Mouse (Mus musculus) frontal cortex, postnatal 25 days (tissue): ENCODE data around the gene Trim47.
"Not testable (repeated sequence)": the region's sequence is repeated elsewhere in the genome, so short reads cannot be mapped to it uniquely, and the experiment has no call there.

Source experiments
- DNase-seq, 2 experiments: peaks; one replicate each; pipeline ENCODE4 v3.0.0; 2022; ENCODE audit warnings: low spot score in 2 of 2

Gene Trim47

DNA sequence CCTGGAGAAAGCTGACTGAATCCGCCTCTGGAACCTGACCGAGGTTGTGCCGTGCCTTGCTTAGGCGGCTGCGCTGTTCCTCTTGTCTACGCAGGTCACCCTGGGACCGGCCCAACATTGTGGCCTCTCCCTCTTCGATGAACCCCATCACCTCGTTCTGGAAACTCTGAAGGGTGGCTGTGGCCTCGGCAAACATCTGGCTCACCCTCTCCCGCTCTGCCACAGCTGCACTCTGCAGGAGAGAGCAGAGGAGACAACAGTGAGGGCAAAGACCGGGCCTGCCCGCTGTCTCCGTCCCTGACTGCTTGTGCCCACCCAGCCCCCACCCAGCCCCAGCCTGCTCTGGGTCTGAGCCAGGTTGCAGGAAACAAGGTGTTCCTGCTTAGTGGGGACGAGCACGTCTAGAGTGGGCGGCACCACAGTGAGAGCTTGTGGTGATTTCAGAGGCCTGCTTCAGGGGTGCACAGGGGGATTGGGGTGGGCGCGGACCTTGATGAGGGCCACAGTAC lies 19.2 kb downstream of the Trim47 start:
- DNase-seq, result no peak

DNA sequence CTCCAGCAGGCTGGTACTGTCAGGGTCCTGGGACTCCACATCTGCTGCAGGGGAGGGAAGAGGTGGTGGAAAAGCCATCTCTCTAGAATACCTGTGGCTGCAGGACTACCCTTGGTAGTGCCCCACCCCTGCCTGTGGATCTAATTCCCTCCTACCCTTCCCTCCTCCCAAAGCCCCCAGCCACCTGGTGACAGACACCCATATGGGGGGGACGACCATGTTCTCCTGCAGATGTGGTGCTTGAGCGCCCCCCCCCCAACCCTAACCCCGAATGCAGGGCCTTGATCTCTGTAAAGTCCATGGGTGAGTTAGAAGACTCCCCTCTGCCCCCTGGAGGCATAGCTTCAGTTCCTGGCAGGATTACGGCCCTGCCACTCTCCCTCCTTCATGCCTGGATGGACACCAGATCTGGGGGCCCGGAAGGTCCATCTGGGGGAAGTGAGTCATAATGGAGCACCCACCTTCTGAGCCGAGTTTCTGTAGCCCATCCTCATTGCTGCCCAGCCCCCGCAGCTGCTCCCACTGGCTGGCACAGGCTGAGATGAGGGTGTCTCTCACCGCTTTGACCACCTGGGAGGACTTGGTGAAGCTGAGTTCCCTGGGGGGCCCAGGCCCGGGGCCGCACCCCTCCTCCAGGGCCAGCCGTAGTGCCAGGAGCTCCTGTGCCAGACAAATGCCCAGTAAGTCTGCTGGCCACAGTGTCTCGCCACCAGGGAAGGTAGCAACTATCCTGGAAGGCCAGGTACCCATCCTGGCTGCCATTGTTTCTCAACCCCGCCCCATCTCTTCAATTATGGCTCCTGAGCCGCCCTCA lies 19.8 kb downstream of the Trim47 start:
- DNase-seq, result no peak

DNA sequence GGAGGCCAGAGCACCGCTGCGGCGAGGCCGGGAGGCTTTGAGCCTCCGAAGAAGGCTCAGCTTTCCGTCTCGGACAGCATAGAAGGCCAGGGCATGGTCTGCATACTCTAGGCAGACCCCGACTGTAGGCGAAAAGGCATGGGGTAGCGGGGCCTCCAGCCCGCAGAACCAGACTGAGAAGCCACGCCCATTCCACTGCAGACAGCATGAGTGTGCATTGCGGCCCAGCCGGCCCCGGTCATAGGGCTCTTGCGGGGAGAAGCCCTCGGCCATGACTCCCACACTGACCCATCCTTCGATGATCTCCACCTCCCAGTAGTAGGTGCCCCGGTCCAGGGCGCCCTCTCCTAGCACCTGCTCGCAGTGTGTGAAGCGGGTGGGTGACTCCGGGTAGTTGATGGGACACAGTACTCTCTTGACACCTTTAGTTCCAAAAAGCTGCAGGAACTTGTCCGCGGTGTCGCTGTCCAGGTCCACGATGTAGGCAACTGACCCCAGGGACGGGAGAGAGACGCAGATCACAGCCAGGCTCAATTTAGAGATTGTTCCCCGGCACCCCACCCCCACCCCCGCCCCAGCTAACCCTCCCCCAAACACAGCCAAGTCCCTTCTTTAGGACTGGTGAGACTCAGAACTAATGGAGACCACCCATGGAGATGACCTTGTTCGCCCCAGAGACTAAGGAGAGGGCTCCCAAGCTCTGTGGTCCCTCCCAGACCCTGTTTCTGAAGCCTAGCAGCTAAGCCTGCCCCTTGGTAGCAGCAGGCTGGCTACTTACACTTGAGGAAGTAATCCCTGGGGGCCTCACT lies 20.7 kb downstream of the Trim47 start:
- DNase-seq, result no peak

DNA sequence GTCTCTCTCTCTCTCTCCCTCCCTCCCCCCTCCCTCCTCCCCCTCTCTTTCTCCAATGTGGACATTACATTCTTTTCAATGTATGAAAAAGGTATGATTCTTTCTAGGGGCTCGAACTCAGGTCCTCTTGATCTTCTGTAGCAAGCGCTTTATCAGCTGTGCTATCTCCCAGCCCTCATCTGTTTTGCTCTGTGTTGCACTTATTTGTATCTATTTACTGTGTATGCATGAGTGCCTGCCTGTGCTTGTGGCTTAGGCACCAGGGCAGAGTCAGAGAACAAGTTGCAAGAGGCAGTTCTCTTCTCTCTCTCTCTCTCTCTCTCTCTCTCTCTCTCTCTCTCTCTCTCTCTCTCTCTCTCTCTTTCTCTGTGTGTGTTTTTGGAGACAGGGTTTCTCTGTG lies 21.9 kb downstream of the Trim47 start:
- no peak for DNase-seq

DNA sequence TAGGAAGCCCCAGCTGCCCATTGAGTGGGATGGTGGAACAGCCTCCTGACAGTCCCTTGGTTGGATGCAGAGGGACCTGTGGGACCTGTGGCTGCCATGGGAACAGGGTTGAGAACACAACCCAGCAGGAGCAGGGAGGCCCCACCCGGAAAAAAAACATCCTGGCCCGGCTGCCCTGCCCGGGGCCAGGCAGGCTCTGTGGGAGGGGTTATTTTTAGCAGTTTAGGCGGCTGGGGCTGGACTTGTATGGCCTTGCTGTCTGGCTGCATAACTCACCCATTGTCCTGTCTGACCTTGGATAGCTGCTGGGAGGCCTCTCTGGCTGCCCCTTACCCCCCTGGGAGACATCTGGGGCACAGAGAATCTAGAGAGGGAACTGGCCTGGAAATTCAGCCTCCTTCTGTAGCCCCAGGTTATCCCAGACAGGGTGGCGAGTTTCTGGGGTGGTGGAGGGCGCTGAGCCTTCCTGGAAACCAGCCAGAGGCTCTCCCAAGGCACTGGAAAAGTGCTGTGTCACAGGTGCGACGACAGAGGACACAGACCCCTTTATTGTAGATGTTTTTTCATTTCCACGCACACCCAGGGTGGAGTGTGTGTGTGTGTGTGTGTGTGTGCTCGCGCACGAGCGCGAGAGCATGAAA lies 22.9 kb downstream of the Trim47 start:
- no peak for DNase-seq

DNA sequence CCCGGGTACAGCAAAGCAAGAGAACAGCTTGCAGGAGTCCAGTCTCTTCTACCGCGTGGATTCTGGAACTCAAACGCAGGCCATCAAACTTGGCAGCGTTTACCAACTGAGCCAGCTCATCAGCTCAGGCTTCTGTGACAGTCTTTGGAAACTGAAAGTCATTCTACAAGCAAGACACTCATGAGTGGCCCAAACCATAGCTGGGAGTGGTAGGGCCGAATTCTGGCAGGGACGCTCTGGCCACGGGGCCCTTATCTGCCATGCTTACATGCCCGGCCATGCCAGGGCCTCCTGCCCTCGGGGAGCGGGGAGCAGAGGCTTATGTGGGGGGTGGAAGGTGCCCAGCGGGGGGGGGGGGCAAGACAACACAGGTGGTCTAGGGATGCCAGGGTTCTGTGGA lies 23.4 kb downstream of the Trim47 start:
- no peak for DNase-seq

DNA sequence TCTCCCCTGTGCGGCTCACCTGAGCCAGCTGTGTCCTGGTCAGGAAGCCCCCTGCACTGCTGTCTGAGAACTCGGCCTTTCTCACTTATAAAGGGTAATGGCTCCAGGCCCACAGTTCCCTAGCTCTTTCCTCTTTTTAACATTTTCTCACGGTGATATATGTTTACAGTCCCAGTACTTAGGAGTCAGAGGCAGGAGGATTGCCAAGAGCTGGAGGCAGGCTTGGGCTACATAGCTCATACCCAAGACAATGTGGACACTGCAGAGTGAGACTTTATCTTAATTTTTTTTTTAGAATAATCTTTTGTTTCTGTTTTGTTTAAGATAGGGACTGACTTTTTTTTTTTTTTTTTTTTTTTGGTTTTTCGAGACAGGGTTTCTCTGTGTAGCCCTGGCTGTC lies 24.5 kb downstream of the Trim47 start:
- no peak for DNase-seq

DNA sequence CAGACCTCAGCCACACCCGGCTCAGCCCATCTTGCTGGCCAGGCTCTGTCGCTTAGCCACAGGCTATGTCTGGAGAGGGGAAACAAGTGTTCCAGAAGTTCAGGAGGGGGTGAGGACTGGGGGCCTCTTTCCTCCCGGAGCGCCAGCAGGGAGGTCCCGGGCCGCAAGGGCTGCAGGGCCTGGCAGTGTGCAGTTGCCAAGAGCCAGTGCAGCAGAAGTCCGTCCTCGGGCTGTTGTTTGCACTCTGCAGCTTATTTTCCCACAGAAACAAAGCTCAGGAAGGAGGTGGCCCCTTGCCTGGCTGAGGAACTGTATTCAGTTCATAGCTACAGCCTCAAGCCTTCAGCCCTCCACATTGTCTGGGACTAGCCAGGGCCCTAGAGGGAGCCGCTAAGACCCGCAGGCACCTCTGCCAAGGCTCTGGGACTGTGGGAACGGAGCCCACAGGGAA lies 25.1 kb downstream of the Trim47 start:
- DNase-seq, result no peak

DNA sequence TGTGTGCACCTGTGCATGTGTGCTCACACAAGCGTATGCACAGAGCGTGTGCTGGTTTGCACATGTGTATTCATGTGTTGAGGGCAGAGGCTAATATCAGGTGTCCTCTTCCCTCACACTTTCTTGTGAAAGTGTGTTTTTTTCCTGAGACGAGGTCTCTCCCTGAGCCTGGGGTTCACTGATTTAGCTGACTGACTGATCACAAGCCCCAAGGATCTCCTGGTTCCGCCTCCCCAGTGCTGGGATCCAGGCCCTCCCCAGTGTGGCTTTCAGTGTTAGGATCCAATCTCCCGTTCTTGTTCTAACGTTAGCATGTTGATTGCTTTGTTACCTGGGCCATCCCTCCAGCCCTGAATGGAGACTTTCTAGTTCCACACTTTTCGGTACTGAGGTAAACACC lies 26.2 kb downstream of the Trim47 start:
- DNase-seq, result no peak

DNA sequence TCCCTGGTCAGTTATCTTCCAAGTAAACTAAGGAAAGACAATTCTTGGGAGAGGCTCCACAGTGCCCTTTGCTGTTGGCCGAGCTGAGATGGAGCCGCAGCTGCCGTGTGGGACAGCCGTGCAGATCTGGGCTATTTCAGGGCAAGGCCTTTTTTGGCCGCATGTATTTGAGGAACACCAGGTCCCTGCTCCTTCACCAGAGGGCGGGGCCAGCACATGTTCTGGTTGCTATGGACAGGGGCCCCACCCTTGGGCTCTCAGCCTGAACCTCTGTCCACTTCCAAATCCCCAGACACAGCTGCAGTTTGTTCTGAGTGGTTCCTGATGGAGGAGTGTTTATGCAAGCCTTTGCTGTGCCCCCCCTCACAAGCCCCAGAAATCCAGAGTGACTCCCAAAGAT lies 26.6 kb downstream of the Trim47 start:
- no peak for DNase-seq

DNA sequence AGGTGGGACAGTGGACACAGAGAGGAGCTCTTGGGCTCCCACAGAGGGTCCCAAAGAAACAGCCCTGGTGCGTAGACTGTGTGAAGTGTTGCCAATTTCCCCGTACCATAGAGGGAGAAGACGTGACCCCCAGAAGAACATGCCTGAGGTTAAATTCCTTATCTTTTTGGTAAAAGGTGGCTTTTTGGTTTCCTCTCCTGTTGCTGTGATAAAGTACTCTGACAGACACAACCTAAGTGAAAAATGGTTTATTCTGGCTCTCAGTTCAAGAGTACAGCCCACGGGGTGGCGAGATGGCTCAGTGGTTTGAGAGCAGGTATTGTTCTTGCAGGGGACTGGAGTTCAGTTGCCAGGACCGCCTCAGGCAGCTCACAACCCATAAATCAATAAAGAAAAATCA lies 27.5 kb downstream of the Trim47 start:
- DNase-seq, result no peak

DNA sequence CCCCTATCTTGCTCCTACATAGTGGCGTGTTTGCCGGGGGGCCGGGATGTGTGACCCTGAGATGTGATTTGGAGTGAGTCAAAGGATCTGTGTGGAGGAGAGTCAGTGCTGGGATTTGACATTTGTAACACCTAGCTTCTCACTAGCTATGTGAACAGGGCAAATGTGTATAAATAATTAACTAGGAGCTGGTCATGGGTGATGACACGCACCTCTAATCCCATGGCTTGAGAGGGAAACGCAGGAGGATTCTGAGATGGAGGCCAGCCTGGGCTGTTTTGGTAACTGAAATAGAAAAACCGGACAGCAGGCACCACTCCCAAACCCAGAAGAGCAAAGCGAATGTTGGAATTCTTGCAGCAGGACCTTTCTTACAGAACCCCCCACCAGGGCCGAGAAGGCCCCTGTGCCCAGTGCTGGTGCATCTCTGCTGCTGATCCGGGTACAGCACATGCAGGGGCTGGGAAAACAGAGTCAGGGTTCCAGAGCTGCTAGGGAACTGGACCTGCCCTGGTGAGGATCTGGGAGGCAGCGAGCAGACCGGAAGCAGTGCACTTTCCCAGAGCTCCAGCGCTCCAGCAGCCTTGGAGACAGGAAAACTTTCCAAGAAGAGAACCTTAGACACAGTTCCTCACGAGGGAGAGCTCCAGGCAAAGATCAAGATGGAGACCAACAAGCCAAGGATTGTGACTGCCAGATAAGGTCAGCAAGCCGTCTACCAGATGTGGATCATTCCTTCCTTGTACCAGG lies 28.1 kb downstream of the Trim47 start:
- no peak for DNase-seq

DNA sequence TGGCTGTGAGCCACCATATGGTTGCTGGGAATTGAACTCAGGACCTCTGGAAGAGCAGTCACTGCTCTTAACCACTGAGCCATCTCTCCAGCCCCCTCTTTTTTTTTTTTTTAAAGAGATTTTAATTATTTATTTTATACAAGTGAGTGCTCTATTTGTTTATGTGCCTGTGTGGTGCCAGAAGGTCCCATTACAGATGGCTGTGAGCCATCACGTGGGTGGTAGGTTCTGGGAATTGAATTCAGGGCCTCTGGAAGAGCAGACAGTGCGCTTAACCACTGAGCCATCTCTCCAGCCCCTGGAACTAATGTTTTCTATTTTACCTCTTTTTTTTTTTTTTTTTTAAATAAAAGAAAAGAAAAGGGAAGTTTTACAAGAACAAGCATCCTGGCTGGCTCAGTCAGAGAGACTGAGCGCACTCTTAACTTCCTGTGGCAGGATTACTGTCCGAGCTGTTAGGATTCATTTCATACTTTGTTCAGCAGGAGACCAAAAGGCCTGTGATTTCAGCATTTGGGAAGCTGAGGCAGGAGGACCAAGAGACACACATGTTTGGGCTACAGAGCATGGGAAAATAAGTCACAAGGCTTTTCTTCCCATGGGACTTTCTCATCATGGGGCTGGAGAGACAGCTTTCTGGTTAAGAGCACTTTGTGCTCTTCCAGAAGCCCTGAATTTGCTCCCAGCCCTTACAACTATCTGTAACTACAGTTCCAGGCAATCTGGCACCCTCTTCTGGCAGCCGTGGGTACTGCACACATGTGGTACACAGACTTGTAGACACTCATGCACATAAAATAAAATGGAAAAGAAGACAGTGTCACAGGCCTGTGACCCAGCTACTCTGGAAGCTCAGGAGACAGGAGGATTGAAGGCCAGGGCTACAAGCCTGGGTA lies 30.5 kb downstream of the Trim47 start:
- no peak for DNase-seq

DNA sequence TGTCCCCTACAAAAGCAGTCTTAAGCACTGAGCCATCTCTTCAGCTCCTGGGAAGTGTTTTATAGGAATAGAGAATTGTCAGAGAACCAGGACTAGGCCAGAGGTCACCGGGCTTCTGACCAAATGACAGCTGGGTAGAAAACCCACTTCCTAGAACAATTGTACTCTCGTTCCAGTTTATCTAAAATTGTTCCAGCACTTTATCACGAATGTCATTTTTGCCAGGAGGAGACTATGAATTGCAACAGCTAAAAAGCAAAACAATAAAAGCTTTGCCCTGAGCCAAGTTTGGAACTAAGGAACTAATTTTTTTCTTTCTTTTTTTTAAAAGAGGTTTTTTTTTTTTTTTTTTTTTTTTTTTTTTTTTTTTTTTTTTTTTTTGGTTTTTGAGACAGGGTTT lies 31.4 kb downstream of the Trim47 start:
- DNase-seq, result no peak

DNA sequence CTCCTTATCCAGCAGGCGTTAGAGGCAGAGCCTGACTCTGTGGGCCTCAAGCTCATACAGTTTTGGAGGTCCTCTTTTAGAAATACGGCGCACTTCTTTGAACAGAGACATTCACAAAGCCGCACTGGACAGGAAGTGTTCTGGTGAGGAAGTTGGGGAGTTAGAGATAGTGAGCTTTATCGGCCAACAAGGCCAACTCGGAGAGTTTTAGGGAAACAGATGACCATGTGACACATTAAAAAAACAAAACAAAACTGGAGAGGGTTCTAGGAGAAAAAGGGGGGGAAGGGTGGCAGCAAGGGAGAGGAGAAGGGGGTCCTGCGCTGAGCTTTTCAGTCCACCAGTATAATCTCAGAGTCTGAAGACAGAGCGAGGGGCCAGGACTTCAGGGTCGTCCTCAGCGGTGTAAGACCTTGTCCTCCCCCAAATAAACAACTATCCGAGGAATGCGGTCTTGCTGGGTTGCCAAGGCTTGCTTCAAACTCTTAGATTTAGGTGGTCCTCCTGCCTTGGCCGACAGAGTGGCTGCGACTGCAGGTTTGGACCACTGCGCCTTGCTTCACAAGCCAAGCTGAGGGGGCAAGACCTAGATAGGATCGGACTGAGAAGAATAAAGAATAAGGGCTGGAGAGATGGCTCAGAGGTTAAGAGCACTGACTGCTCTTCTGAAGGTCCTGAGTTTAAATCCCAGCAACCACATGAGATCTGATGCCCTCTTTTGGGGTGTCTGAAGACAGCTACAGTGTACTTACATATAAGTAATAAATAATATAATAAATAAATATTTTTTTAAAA lies 33.0 kb downstream of the Trim47 start:
- no peak for DNase-seq

DNA sequence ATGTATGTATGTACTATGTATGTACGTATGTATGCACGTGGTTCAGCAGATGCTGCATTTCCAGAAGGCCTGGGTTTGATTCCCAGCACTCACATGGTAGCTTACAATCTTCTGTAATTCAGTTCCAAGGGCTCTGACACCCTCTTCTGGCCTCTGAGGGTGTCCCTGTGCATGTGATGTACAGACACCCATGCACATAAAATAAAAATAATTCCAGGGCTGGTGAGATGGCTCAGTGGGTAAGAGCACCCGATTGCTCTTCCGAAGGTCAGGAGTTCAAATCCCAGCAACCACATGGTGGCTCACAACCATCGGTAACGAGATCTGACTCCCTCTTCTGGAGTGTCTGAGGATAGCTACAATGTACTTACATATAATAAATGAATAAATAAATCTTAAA lies 34.1 kb downstream of the Trim47 start:
- not testable (repeated sequence) for DNase-seq

DNA sequence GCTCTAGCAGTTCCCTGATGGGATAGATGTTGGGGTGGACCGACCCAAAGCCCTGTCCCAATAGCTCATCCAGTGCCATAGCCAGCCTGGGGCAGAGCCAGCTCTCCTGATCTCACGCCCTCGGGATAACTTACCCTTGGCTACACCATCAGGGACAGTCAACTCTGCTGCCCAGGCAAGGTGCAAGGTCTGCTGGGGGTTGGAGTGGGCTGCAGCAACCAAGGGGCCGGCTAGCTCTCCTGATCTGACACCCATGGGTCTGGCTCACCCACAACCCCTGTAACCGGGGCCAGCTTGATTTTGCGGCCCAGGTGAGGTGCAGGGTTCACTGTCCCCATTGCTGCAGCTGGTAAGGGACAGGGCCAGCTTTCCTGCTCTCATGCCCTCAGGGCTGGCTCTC lies 35.4 kb downstream of the Trim47 start:
- no peak for DNase-seq

DNA sequence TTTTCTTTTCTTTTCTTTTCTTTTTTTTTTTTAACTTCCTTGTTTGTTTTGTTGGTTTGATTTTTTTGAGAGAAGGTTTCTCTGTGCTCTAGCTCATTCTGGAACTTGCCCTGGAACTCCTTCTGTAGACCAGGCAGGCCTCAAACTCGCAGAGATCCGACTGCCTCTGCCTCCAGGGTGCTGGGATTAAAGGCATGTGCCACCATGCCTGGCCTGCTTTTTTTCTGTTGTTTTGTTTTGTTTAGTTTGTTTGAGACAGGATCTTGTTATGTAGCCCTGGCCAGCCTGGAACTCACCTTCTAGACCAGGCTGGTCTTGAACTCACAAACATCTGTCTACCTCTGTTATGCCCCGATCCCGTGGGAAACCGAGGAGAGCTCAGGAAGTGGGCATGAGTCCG lies 37.5 kb downstream of the Trim47 start:
- no peak for DNase-seq

DNA sequence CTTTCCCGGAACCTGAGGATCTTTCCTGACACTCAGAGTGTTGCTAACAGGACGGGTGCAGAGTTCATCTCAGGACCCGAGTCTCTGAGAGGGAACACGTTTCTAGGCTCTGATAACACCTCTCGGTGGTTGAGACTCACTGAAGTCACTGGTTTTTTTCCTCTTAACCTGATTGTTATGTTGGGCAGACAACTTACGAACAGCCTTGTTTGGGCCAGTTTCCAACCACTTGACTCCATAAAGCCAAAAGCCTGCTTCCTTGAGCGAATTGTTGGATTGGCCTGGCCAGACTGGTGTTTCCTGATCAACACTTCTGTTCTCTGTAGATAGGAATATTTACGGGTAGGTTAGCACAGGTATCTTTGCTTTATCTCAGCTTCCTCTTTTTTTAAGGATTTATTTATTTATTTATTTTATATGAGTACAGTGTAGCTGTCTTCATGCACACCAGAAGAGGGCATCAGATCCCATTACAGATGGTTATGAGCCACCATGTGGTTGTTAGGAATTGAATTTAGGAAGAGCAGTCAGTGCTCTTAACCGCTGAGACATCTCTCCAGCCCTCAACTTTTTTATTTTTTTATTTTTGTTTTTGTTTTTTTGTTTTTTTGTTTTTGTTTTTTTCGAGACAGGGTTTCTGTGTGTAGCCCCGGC lies 38.1 kb downstream of the Trim47 start:
- DNase-seq, result no peak
